Mouse (Mus musculus): ENCODE measurements at regions not wholly inside any gene's neighbourhood (a gene's known extent, or its start where the extent isn't known, plus 50 kb on each side); places are given as distances from the start of the nearest gene placed in this dataset.

DNA sequence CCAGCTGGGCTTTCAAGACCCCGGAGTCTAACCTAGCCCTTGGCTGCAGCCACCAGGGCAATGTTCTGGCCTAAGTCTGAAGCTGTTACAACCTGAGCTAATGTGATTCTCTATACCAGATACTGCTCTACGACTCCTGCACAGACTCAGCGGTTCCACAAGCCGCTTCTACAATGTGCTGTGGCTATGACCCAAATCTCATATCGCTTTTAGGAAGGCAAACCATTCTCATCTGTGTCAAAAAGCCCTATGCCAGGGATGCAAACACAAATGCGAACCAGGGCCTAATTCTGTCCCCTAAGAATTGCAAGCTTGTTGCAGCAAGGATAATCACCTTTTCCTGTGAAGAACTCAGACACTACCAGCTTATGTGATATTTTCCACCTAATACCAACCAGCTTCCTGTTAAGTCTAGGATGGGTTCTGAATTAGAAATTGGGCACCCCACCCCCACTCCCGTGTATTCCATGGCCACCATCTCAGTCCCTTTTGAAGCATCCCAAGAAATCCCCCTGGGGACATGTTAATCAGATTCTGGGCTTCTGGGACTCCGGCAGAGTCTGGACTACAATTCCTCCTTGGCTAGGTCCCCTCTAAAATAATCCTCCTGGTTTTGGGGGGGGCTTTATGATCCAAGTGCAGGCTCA is 182.8 kb downstream of the Sox11 start:
- Histone ChIP-seq H3K36me3 (ENCODE audit: control insufficient read depth, insufficient read depth) (no peaks in the 10 kb centered on the region), H3K27me3 (replicated peaks; ENCODE audit: control insufficient read depth, insufficient read depth, low read length) (no peaks in the 10 kb centered on the region), H3K27ac (ENCODE audit: low read depth, low read length) (no peak overlapping the region), H3K4me1 (replicated peaks; ENCODE audit: control insufficient read depth, insufficient read depth, low read length) (no peaks in the 10 kb centered on the region), H3K9ac (ENCODE audit: low read depth, low read length) (no peak overlapping the region), H3K9me3 (ENCODE audit: control insufficient read depth) (no peaks in the 10 kb centered on the region), H3K4me3 (ENCODE audit: low read depth, low read length) (no peak overlapping the region), H3K4me2 (replicated peaks; ENCODE audit: low read depth) (no peak overlapping the region)
- TF ChIP-seq CTCF (IDR thresholded peaks at IDR 0.05; ENCODE audit: low read depth) = no peak
- no peak for ATAC-seq
- WGBS = 83% methylated on average over 8 of the region's 8 CpGs

DNA sequence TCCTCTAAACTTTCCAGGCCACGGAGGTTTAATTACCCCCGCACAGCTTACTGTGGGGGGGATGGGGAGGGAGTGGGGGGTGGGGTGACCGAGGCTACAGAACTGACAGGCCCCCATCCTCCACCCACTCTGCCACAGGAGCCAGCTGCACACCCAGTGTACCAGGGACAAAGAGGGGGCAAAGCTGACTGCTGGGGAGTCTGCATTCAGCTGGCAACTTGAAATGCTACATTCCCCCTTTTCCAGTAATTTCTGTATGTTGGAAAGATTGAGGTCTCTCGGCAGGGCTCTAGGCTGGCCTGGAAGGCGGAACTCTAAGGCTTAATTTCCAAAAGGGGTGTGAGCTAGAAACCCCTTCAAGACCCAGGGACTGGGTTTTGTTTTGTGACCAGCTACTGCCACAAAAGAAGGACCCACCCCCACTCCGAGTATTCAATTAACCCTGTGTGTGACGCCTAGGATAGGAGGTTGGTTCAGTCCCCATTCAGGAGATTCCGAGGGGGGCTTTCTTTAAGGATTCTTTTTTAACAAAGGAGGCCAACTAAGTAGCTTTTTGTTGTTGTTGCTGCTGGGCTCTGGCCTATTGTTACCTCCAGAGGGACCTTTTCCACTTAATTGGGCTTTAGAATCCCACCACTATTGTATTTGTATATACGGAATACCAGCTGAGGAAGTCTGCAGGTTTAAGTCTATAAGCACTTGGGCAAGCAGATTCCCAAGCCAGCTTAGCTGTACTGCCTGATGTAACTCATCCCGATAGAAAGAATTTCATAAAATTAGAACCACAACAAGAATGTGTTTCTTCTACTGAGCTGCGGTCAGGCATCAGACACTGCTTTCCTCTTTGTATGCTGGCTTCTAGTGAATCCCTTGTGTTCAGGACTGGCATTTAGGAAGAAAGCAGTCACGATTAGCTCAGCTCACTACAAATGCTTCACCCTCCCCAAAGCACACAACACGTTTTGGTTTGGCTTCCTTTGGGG is 191.2 kb downstream of the Sox11 start:
- ATAC-seq = no peak

GRCm38 (mm10) chr12:27143310-27143709 is 199.1 kb downstream of the Sox11 start:
- no peak overlapping the region for H3K27ac ChIP-seq (ENCODE audit: low read depth, low read length)
- ATAC-seq = no peak
- H3K36me3 ChIP-seq (ENCODE audit: control insufficient read depth, insufficient read depth) = no peaks in the 10 kb centered on the region
- H3K27me3 ChIP-seq (replicated peaks; ENCODE audit: control insufficient read depth, insufficient read depth, low read length) = no peaks in the 10 kb centered on the region
- H3K9me3 ChIP-seq (ENCODE audit: control insufficient read depth) = no peaks in the 10 kb centered on the region
- H3K4me2 ChIP-seq (replicated peaks; ENCODE audit: low read depth) = no peak overlapping the region
- 80% methylated on average over 8 of the region's 8 CpGs for WGBS
- no peak overlapping the region for H3K4me3 ChIP-seq (ENCODE audit: low read depth, low read length)
- 0 out of 2 replicates have a peak, but pooled peaks cover 5% of the 10 kb centered on the region for H3K4me1 ChIP-seq (replicated peaks; ENCODE audit: control insufficient read depth, insufficient read depth, low read length)
- H3K9ac ChIP-seq (ENCODE audit: low read depth, low read length) = no peak overlapping the region
- TF ChIP-seq CTCF (IDR thresholded peaks at IDR 0.05; ENCODE audit: low read depth) = no peak

More for the DNA sequence above, 191.2 kb downstream of the Sox11 start:
- H3K4me2 ChIP-seq (replicated peaks; ENCODE audit: low read depth) = no peak overlapping the region
- H3K36me3 ChIP-seq (ENCODE audit: control insufficient read depth, insufficient read depth) = no peaks in the 10 kb centered on the region
- H3K27ac ChIP-seq (ENCODE audit: low read depth, low read length) = no peak overlapping the region
- H3K9ac ChIP-seq (ENCODE audit: low read depth, low read length) = no peak overlapping the region
- no peak overlapping the region for H3K4me3 ChIP-seq (ENCODE audit: low read depth, low read length)
- no peaks in the 10 kb centered on the region for H3K4me1 ChIP-seq (replicated peaks; ENCODE audit: control insufficient read depth, insufficient read depth, low read length)
- no peak for TF ChIP-seq CTCF (IDR thresholded peaks at IDR 0.05; ENCODE audit: low read depth)
- H3K9me3 ChIP-seq (ENCODE audit: control insufficient read depth) = no peaks in the 10 kb centered on the region
- no peaks in the 10 kb centered on the region for H3K27me3 ChIP-seq (replicated peaks; ENCODE audit: control insufficient read depth, insufficient read depth, low read length)
- WGBS = 52% methylated on average over 13 of the region's 13 CpGs

DNA sequence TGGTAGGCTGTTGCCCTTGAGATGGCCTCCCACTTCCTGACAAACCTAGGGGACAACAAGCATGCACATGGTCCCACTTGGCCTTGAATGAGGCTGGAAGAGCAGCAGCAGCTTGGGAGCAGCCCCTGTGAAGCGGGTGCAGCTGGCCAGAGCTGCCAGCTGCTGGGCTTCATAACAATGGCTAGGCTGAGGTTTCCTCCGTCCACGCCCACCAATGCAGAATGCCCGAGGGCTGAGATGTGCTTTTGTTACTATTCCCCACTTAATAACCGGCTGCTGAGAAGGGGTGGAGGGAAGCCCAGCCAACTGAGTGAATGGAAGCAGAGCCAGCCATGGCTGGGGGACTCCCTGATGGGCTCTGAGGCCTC is 202.1 kb downstream of the Sox11 start:
- H3K27me3 ChIP-seq (replicated peaks; ENCODE audit: control insufficient read depth, insufficient read depth, low read length) = no peaks in the 10 kb centered on the region
- ATAC-seq = no peak

GRCm38 (mm10) chr12:27139683-27140334 is 202.6 kb downstream of the Sox11 start:
- TF ChIP-seq CTCF (IDR thresholded peaks at IDR 0.05; ENCODE audit: low read depth) = no peak
- H3K9me3 ChIP-seq (ENCODE audit: control insufficient read depth) = no peaks in the 10 kb centered on the region
- no peak overlapping the region for H3K9ac ChIP-seq (ENCODE audit: low read depth, low read length)
- 62% methylated on average over 13 of the region's 13 CpGs for WGBS
- H3K27ac ChIP-seq (ENCODE audit: low read depth, low read length) = no peak overlapping the region
- H3K4me1 ChIP-seq (replicated peaks; ENCODE audit: control insufficient read depth, insufficient read depth, low read length) = peaks cover 5% of the 10 kb centered on the region; the same call in 1 of the 2 replicates
- no peaks in the 10 kb centered on the region for H3K36me3 ChIP-seq (ENCODE audit: control insufficient read depth, insufficient read depth)
- no peak for ATAC-seq
- H3K27me3 ChIP-seq (replicated peaks; ENCODE audit: control insufficient read depth, insufficient read depth, low read length) = no peaks in the 10 kb centered on the region
- H3K4me3 ChIP-seq (ENCODE audit: low read depth, low read length) = no peak overlapping the region
- no peak overlapping the region for H3K4me2 ChIP-seq (replicated peaks; ENCODE audit: low read depth)

More for the DNA sequence above, 202.1 kb downstream of the Sox11 start:
- no peak overlapping the region for H3K4me2 ChIP-seq (replicated peaks; ENCODE audit: low read depth)
- TF ChIP-seq CTCF (IDR thresholded peaks at IDR 0.05; ENCODE audit: low read depth) = no peak
- H3K36me3 ChIP-seq (ENCODE audit: control insufficient read depth, insufficient read depth) = no peaks in the 10 kb centered on the region
- no peak overlapping the region for H3K27ac ChIP-seq (ENCODE audit: low read depth, low read length)
- 34% methylated on average over 5 of the region's 5 CpGs for WGBS
- no peaks in the 10 kb centered on the region for H3K9me3 ChIP-seq (ENCODE audit: control insufficient read depth)
- peaks cover 5% of the 10 kb centered on the region; the same call in 1 of the 2 replicates for H3K4me1 ChIP-seq (replicated peaks; ENCODE audit: control insufficient read depth, insufficient read depth, low read length)
- no peak overlapping the region for H3K9ac ChIP-seq (ENCODE audit: low read depth, low read length)
- no peak overlapping the region for H3K4me3 ChIP-seq (ENCODE audit: low read depth, low read length)

All from intestine, postnatal 0 days (tissue).